Mouse (Mus musculus): Measurements from ENCODE around the gene Cuzd1. TPM values are rescaled to one million over a fixed set of nuclear protein-coding genes. Genes with fewer than 3 reads are reported as not detected.

Cuzd1 gene
- polyA plus RNA-seq (2012; fragmentation: generic; extraction: Trizol), result not detected

DNA sequence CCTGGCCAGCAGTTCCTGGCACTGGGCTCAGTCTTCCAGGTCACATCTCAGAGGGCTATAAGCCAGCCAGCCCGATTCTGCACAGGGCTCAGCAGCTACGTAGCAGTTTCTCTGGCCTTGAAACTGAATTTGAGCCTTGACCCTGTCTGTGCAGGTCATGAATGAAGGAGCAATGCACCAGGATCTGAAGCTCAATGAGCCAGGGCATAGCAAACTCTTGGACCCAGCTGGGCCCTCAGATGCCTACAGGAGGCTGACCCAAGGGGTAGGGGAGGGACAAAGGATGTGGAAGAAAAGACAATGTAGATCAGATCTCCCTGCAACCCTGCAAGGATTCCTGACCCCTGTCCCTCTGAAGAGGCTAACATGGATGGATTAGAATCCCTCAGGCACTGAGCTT is at the start of gene Cuzd1:
Cuzd1 (minus strand) TSS at position 101 of the 400 bp plus-strand sequence.

DNA sequence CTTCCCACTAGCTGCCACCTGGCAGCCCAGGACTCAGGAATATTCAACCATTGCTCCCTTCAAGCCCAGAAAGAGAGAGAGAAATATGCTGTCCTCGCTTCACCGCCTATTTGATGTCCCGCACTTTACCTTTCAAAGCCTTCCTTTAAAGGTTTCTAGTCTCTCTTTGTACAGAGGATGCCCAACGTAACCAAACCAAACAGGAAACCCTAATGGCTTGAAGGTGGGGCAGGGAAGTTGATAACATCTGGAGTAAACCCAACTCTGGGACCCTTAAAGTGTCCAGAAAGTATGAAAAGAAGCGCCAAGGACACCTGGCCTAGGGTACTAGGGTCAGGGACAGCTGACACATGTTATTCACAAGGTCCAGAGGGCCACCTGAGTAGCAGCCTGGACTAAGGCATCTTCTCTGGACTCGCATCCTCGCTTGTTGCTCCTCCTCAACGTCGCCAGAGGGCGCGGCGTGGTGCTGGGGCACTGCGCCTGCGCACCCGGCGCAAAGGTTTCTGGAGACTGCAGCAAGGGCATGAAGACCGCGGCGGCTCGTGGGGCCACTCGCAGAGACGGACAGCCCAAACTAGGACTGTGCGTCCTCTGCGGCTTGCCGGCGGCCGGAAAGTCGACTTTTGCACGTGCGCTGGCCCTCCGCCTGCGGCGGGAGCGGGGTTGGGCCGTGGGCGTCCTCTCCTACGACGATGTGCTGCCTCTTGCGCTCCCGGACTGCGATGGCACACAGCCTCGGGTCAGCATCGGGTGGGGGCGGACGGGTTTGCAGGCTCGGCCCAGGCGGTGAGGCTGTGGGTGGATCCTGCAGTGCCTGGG is 48.8 kb upstream of the Cuzd1 start, which contains the start of gene Pstk:
Pstk (plus strand) TSS at position 494 of the 822 bp plus-strand sequence.

DNA sequence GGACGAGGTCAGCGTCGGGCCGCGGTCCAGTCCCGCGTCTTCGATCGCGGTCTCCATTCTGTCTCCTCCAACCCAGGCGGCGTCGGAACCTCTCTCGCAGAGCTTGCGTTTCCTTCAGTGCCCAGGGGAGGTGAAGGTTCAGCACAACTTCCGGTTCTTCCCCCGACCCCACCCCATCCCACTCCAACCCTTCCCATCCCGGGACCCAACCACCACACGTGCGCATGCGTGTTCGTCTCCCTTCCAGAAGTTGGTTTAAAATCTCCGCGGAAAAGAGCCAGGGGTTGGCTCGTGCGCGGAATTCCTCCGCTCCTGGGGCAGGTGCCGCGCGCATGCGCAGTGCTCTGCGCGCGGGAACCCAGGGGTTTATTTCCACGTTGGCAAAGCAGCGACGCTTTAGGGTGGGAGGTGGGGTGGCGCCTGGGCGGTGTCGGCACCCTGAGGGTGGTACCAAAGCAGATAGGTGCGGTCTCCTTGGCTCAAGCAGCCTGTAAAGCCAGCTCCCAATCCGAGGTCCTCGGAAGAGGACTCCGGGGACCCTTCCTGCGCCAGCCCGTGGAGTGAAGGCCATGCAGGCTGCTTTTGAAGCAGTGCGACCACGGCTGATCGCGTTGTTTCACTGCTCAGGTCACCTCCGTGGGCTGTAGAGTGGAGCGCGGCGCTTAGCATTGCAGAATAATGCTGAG is 40.7 kb upstream of the Cuzd1 start, which contains the start of gene 2310057M21Rik:
2310057M21Rik (minus strand) TSS at position 145 of the 686 bp plus-strand sequence.

DNA sequence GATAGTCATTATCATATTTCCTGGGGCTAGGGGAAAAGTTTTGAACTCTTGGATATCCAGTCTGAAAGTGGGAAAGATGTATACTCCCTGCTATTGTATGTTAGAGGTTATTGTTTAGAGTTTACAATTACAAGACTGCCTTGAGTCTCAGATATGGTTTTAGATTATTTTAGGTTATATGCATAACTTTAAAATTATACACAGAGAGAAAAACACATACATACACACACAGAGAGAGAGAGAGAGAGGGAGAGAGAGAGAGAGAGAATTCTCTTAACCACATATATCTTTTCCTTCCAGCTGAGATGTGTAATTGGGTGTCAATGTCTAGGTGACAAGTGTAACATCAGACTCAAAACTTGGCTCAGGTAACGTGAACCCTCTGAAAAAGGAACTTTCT is 11.5 kb upstream of the Cuzd1 start, which contains the start of gene Fam24a:
Fam24a (plus strand) TSS at position 301 of the 400 bp plus-strand sequence.

DNA sequence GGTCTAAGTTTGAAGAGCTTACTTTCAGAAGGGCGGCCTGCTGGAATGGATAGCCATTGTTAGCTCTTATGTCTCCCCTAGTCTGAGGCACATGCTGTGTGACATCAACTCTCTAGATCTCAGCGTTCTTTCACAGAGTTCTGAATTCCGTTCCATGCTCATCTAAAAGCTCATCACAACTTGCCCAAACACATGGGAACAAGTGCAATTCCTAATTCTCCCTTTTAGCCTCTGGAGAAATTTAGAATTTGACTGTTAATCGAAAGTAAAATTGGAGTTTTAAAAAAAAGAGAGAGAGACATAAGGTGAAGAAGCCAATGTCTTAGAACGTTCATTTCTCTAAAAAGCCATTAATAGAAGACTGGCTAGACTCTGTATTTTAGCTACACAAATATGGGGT is 7.3 kb upstream of the Cuzd1 start, which contains the start of gene Fam24b:
Fam24b (minus strand) TSS at position 101 of the 400 bp plus-strand sequence.

Other genes starting within 250 kb of the Cuzd1 start
- not detected for gene 4933402N03Rik, start 176.0 kb downstream of the Cuzd1 start, polyA plus RNA-seq (2012; fragmentation: generic; extraction: Trizol)
- gene 5430419D17Rik, start 147.9 kb downstream of the Cuzd1 start, polyA plus RNA-seq (2012; fragmentation: generic; extraction: Trizol), result under 1 TPM; 0.01 to 0.02 TPM
- under 1 TPM in 1 of 2 experiments, not detected in 1; 0.15 TPM for gene Fam24b, start 7.2 kb upstream of the Cuzd1 start, polyA plus RNA-seq (2012; fragmentation: generic; extraction: Trizol)
- gene Fam24a, start 11.6 kb upstream of the Cuzd1 start, polyA plus RNA-seq (2012; fragmentation: generic; extraction: Trizol), result not detected
- gene 2310057M21Rik, start 40.5 kb upstream of the Cuzd1 start, polyA plus RNA-seq (2012; fragmentation: generic; extraction: Trizol), result 1 to 10 TPM; 1.1 to 3.5 TPM
- gene Pstk, start 48.8 kb upstream of the Cuzd1 start, polyA plus RNA-seq (2012; fragmentation: generic; extraction: Trizol), result 10 to 100 TPM; 11.3 to 29.2 TPM
- gene Ikzf5, start 88.2 kb upstream of the Cuzd1 start, polyA plus RNA-seq (2012; fragmentation: generic; extraction: Trizol), result 1 to 10 TPM; 2.3 to 3.4 TPM
- gene Acadsb, start 88.3 kb upstream of the Cuzd1 start, polyA plus RNA-seq (2012; fragmentation: generic; extraction: Trizol), result 10 to 100 TPM in 1 of 2 experiments, under 1 TPM in 1; 0.60 to 17.5 TPM
- not detected for gene Hmx3, start 220.6 kb upstream of the Cuzd1 start, polyA plus RNA-seq (2012; fragmentation: generic; extraction: Trizol)
- 1 to 10 TPM; 1.7 to 2.1 TPM for gene Hmx2, start 226.5 kb upstream of the Cuzd1 start, polyA plus RNA-seq (2012; fragmentation: generic; extraction: Trizol)
- 100 to 1,000 TPM in 1 of 2 experiments, 10 to 100 TPM in 1; 74.7 to 108 TPM for gene Bub3, start 237.9 kb upstream of the Cuzd1 start, polyA plus RNA-seq (2012; fragmentation: generic; extraction: Trizol)

Data from C3H10T1/2 (cell line).